Mouse (Mus musculus): ENCODE measurements around the gene Stap1.

Stap1 gene

DNA sequence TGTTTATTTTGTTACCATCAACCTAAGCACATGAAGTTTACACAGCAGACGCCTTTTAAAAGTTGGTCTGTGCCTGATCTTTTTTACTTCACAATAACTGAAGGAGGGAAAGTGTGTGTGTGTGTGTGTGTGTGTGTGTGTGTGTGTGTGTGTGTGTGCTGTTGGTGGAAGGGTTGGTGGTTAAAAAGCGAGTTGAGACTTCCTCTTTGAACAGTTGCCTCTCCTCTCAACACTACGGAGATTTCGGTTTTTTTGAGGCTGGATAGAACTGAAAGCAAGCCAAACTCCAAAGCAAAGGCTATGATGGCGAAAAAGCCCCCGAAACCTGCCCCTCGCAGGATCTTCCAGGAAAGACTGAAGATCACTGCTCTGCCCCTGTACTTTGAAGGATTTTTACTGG, at the start of gene Stap1:
Stap1 (plus strand) TSS at position 209 of the 400 bp plus-strand sequence.
- no peak for DNase-seq (ENCODE audit: low read depth, low spot score)

DNA sequence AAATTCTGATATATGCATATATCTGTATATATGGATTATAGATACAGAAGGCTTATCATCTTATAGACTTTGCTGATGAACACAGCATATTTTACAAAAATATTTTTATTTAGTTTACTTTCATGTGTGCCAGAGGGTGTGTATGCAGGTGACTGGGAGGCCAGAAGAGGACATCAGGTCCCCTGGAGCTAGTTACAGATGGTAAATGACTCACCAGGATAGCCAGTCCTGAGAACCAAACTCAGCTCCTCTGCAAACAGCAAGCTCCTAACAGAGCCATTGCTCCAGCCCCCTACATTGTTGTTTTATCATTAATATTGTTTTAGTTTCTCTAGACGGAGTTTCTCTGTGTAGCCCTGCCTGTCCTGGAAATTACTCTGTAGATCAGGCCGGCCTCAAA, 41.7 kb upstream of the Stap1 start:
- no peak for DNase-seq (ENCODE audit: low read depth, low spot score)

- DNase-seq (ENCODE audit: low read depth, low spot score) = no peak
These were observed 8.0 kb upstream of the Stap1 start for GRCm38 (mm10) chr5:86063501-86063900.

GRCm38 (mm10) chr5:86065101-86065875, 6.3 kb upstream of the Stap1 start, which contains the start of gene Cenpc1:
Gene Cenpc1 (minus strand): TSS chr5:86065583.
- DNase-seq (ENCODE audit: low read depth, low spot score) = peak; percentile 98

- no peak for DNase-seq (ENCODE audit: low read depth, low spot score)
These were observed 5.5 kb upstream of the Stap1 start for GRCm38 (mm10) chr5:86065876-86066550.

GRCm38 (mm10) chr5:86066551-86066929, 5.0 kb upstream of the Stap1 start:
- peak; percentile 89 for DNase-seq (ENCODE audit: low read depth, low spot score)

DNA sequence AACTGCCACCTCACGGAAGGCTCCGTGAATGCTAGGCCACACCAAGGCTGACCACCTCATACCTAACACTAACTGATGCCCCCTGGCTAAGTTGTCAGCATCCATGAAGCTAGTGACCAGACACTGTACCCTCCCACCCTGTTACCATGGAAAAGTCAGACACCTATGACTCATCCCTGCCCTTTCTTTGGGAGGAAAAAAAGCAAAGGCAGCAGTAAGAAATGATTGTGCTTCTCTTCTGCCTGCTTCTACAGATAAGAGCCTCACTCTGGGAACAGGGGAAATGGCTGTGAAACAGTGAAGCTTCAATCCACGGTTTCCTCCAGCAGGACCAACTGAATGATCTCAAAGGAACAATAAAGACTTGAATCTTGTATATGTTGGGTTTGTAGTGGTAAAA, 3.1 kb upstream of the Stap1 start:
- DNase-seq (ENCODE audit: low read depth, low spot score) = no peak

GRCm38 (mm10) chr5:86069121-86069520, 2.4 kb upstream of the Stap1 start:
- DNase-seq (ENCODE audit: low read depth, low spot score) = peak; percentile 38

DNA sequence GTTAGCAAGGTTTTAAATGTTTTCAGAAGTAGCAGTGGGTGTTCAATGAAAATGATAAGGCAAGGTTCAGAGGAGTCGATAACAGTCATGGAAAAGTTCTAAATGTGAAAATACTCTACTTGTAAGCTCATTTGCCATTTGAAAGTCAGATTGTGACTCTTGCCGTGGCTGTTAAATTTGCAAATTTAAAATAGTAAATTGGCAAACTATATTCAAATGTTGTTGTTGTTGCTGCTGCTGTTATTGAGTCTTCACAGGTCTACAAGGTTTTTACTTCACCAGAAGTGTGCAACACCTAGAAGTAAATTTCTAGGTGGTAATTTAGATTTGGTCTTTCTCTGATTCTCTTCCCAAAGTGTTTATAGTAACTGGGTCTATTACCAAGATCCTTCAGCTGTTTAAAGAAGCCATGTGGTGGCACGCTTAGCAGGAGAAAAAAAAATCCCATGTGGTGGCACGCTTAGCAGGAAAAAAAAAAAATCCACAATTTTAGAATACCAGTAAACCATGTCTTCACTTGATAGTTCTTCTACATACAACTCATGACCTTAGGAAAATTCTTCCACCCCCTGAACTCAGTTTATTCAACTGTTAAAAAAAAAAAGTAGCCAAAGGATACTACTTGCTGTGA, 1.3 kb downstream of the Stap1 start:
- DNase-seq (ENCODE audit: low read depth, low spot score) = no peak

DNA sequence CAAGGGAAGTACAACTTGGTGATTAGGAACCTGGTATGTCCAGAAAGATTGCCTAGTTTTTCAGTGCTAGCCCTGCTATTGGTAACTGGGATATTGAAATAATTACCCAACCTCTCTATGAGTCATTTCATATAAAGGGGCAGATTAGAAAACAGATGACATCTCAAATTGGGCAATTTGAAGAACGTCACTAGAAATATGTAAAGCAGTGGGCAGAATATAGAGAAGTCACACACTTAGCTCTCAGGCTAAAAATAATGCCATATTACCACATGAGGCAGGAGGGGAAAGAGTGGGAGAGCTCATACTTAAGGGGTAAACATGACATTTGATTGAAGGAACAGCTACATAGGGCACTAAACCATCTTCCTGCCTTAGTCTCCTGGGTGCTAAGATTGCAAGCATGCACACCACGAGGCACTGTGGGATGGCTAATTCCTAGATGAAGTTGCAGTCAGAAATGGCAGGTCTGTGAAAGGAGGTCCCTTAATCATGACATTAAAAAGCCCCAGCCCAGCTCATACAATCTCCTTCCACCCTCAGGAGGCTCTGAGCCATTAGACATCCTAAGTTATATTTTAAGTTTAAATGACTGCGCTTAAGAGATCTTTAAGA, 7.3 kb downstream of the Stap1 start:
- DNase-seq (ENCODE audit: low read depth, low spot score) = no peak

DNA sequence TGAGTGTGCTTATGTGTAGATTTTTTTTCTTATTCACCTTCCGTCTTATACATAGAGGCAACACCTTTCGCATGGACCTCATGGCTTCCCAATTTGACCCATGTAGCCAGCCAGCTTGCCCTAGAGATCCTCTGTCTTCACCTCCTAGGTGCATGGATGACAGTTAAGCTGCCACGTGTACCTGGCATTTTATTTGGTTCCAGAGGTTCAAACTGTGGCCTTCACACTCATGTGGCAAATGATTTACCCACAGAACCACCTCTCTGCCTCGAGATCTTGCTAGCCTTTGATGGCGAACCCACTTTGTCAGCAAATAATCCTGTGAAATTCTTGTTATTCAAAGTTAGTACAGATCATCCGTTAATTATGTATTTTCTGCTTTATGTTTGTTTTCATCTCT, 12.4 kb downstream of the Stap1 start:
- no peak for DNase-seq (ENCODE audit: low read depth, low spot score)

DNA sequence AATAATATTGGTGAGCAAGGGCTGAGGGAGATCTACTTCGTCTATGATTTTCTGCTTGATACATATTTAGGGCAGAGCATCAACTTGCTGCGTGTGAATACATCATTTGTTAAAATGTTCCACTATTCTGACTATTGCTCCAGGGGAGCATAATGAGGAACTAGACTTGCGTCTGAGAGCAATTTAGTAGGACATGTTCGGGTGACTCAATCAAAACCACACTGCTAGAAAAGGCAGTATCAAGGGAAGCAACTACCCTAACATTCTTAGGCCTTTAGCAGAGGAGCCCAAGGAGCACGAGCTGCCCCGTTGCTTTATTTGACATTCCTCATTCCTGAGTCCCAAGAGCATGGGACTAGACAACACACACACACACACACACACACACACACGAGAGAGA, 13.4 kb downstream of the Stap1 start:
- no peak for DNase-seq (ENCODE audit: low read depth, low spot score)

DNA sequence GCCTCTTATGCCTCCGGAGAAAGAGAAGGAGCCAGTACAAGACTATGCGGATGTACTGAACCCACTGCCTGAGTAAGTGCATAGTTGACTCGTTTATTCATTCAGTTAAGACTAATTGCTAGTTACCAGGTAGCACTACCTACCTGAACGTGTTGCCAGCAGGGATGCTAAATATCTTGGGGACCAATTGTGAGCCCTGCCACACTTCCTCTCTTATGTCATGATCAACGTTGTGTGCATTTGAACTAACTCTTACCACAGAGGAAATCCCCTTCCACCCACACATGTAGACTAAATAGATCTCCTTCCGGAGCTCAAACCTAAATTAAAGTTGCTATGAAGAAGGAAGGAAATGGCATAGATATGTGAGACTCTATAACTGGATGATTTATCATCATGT, 15.2 kb downstream of the Stap1 start:
- no peak for DNase-seq (ENCODE audit: low read depth, low spot score)

DNA sequence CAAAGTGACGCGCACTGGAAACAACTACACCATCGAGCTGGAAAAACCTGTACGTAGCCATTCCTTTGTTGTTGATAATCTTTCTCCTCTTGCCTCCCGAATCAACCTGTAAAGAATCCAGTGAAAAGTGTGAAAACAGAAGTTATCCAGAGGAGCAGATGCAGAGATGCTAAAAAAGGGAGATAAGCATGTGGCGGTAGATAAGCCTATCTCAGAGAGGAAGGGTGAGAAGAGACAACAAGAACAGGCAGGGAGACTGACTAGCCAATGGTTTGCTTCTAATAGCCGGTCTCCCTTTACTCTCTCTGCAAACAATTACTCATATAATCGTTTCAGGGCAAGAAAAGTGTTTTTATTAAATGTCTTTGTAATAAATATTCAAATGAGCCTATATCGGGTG, 23.2 kb downstream of the Stap1 start:
- DNase-seq (ENCODE audit: low read depth, low spot score) = no peak

DNA sequence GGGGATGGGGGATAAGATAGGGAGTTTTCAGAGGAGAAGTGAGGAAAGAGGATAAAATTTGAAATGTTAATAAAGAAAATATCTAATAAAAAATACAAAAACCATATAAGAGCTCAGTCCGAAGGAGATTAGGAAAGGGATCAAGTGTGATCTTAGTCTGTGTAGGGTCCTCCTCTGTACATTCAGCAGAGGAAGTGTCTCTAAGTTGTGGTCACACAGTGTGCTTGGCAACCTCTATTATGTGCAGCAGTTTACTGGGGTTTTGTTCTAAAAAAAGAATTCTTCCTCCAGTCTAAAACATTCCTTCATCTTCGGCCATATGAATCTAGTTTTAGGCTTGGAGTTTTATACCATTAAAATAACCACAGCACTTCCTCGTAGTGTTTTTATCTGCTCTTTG, 27.4 kb downstream of the Stap1 start:
- no peak for DNase-seq (ENCODE audit: low read depth, low spot score)

- DNase-seq (ENCODE audit: low read depth, low spot score) = no peak
These were observed 29.1 kb downstream of the Stap1 start for GRCm38 (mm10) chr5:86100621-86101020.

DNA sequence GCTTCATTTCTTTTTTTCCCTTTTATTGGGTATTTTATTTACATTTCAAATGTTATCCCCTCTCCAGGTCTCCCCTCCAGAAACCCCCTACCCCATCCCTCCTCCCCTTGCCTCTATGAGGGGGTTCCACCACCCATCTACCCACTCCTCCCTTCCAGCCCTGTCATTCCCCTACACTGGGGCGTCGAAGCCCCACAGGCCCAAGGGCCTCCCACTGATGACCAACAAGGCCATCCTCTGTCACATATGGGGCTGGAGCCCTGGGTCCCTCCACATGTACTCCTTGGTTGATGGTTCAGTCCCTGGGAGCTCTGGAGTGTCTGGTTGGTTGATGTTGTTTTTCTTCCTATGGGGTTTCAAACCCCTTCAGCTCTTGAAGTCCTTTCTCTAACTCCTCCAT, 30.6 kb downstream of the Stap1 start:
- no peak for DNase-seq (ENCODE audit: low read depth, low spot score)

DNA sequence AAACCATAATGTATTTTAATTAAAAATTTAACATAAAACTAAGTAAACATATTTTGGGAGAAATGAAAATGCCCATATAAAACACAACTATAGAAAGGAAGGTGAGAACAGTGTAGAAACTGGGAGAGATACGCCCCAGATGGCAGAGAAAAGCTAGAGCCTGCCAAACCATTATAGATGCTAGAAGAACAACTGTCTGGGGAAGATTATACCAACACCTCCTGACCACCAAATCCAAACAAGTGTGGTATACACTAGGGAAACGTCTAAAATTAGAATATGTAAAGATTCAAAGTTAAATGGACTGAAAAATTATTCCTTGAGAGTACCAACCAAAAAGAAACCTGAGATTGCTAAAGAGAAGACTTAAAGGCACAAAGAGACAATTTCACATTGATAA, 35.1 kb downstream of the Stap1 start:
- no peak for DNase-seq (ENCODE audit: low read depth, low spot score)

DNA sequence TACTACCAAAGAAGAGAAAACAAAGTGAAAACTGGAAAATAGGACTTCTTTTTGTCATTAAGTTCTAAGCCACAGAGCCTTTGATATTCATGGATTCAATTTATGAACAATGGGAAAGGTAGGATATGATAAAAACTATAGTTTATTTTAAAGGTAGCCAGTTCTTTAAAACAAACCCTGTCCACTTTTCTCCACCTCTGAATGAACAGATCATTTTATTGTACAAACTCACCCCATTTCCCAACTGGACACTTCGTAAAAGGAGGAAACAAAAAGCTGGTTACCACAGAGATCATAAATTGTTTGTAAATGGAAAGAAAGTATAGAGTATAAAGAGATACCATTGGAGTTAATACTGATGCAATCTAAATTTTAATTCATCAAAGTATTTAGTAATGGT, 39.5 kb downstream of the Stap1 start:
- no peak for DNase-seq (ENCODE audit: low read depth, low spot score)

DNA sequence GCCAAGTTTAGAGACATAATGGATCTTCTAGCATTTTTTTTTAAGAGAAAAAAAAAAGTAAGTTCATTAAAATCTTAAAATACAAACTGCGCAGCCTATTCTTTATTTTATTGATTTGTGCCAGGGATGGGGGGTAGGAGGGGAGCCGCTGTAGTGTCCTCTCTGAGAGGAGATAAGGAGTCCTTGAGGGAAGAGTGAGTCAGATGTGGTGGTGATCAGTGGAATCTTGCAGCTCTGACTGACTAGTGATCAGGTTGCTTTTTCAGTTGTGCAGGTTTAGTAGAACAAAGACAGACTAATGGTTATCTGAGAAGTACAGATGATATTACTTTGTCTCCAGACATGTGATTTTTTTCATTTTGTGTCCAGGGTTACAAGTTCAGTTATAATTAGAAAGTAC, 41.5 kb downstream of the Stap1 start:
- no peak for DNase-seq (ENCODE audit: low read depth, low spot score)

DNA sequence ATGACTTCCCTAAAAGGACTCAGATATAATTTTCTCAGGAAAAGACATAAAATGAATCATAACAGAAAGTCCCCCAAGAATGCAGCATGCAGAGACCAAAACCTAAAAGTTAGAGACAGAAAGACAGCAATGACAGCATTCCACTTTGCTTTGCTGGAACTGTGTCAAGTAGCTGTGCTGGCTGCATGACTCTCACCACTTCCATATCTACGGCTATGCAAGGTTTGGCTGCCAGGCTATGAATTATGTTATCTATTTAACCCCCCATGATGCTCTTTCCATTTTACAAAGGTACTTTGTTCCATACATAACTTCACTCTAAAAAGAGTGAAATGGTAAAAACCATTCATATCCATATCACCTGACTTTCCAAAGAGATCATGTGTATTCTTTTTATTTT, 42.5 kb downstream of the Stap1 start:
- no peak for DNase-seq (ENCODE audit: low read depth, low spot score)

GRCm38 (mm10) chr5:86118457-86119094, 47.0 kb downstream of the Stap1 start:
- DNase-seq (ENCODE audit: low read depth, low spot score) = no peak

All from R1 (cell line).